Mouse (Mus musculus) heart, adult 2 months (tissue): ENCODE results near the gene Hoxd12.
A peak's percentile ranks its signal among the peaks of the same experiment; 100 is the strongest.

Experiments
- CTCF ChIP-seq: fragments of 200-600 bp; IDR thresholded peaks from 2 replicates; pipeline ENCODE4 v1.8.1; 2022; ENCODE audit warnings: antibody characterized with exemption, mild to moderate bottlenecking, moderate library complexity
- EP300 ChIP-seq: fragments of 200-500 bp; IDR thresholded peaks from 2 replicates; pipeline ENCODE4 v1.6.1; 2011; ENCODE audit warnings: low read depth, low read length, control low read depth; ENCODE audit not compliant: insufficient read depth
- POLR2A ChIP-seq: fragments of 200-500 bp; IDR thresholded peaks from 2 replicates; pipeline ENCODE4 v1.6.1; 2011; ENCODE audit warnings: mild to moderate bottlenecking, low read depth, low read length, control low read depth; ENCODE audit not compliant: insufficient read depth

- TF ChIP-seq POLR2A, result no peak
- TF ChIP-seq CTCF, result peak; percentile 47
- TF ChIP-seq EP300, result no peak
Observed at GRCm38 (mm10) chr2:74697567-74698121, 22.8 kb downstream of the Hoxd12 start, which contains the start of gene Hoxd9.
